Mouse (Mus musculus): ENCODE measurements around the gene Pgc. TPM values are rescaled to one million over a fixed set of nuclear protein-coding genes. Genes with fewer than 3 reads are reported as not detected.

Pgc gene
- polyA plus RNA-seq, 1 experiment from 2014 or later = not detected

DNA sequence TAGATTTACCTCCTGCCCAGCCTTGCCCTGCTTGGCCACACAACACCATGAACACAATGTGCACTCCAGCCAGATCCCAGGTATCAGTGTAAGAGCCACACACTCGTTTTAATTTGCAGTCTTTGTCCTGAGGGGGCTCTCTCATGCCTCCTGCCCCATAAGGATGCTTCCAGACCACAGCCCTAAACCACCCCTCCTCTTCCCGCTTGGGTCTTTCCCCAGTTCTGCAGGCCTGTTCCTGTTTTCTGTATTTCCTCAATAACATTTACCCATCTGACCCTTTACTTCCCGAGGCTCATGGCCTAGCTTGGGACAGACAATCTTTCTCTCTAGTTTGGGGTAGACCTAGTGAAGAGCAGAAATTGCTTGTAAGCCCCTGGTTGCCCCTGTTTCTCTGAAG, 11.6 kb upstream of the Pgc start:
- Histone ChIP-seq H3K9me3 (ENCODE audit: control insufficient read depth, low read length) (no peaks in the 10 kb centered on the region), H3K4me3 (ENCODE audit: low read depth, low read length) (no peak overlapping the region), H3K4me2 (ENCODE audit: low read depth, low read length) (no peak overlapping the region), H3K36me3 (ENCODE audit: control insufficient read depth, insufficient read depth, low read length) (no peaks in the 10 kb centered on the region), H3K4me1 (ENCODE audit: control insufficient read depth, insufficient read depth, low read length) (no peaks in the 10 kb centered on the region), H3K27me3 (ENCODE audit: control insufficient read depth, insufficient read depth, low read length) (no peaks in the 10 kb centered on the region), H3K9ac (replicated peaks; ENCODE audit: low read depth, low read length) (no peak overlapping the region), H3K27ac (ENCODE audit: low read depth, low read length) (no peak overlapping the region)
- no peak for ATAC-seq (ENCODE audit: low read depth)
- 70% methylated on average over 3 of the region's 3 CpGs for WGBS

DNA sequence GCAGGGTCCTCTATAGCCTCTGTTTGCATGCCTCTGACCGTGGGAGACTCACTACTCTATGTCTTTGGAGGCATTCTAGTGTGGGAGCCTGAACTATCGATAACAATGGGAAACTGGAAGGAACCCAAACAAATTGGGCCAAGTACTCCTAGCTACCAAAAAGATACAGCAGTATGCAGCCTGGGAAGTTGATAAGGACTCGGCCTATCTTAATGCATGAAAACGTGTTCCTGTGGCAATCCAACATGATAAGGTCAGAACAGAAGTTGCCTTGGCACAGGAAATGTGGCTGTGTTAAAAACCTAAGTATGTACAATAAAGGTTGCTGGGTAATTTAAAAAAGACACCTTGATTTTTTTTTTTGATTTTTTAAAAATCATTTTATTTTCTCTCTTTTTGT, 5.5 kb upstream of the Pgc start:
- H3K9me3 ChIP-seq (ENCODE audit: control insufficient read depth, low read length) = no peaks in the 10 kb centered on the region
- ATAC-seq (ENCODE audit: low read depth) = no peak
- 88% methylated on average over 4 of the region's 4 CpGs for WGBS
- no peak overlapping the region for H3K4me2 ChIP-seq (ENCODE audit: low read depth, low read length)
- no peaks in the 10 kb centered on the region for H3K27me3 ChIP-seq (ENCODE audit: control insufficient read depth, insufficient read depth, low read length)
- no peak overlapping the region for H3K9ac ChIP-seq (replicated peaks; ENCODE audit: low read depth, low read length)
- no peaks in the 10 kb centered on the region for H3K4me1 ChIP-seq (ENCODE audit: control insufficient read depth, insufficient read depth, low read length)
- H3K36me3 ChIP-seq (ENCODE audit: control insufficient read depth, insufficient read depth, low read length) = no peaks in the 10 kb centered on the region
- no peak overlapping the region for H3K27ac ChIP-seq (ENCODE audit: low read depth, low read length)
- H3K4me3 ChIP-seq (ENCODE audit: low read depth, low read length) = no peak overlapping the region

DNA sequence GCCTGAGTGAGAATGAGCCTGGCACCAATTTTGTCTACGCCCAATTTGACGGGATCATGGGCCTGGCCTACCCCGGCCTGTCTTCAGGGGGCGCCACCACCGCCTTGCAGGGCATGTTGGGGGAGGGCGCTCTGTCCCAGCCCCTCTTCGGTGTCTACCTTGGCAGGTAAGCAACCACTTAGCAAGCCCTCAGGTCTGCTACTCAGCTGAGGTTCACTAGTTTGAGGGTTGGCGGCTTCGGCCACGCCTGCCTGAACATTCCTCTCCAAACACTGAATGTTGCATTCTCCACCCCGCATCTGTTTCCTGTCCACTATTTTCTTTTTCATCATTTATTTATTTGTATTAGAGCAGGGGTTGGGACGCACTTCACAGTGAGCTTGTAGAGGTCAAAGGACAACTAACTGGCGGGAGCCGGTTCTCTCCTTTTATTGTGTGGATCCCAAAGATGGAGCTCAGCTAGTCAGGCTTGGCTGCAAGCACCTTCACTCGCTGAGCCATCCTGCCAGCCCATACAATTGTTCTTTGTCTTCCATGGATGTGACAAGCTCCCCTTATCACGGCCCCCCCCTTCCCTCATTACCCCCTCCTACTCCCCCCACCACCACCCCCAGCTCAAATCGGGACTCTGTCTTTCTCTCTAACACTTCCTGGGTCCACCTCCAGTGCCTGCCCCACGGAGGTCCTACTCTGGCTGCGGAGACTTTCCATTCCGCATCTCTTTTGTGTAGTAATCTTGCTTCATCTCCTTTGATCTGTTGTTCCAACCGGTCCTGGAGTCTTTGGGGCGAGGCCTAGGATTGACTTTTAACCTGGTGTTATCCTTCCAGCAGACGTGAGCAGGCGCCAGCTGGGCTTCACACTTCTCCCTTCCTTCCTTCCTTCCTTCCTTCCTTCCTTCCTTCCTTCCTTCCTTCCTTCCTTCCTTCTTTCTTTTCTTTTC, 4.3 kb downstream of the Pgc start:
- ATAC-seq (ENCODE audit: low read depth) = no peak
- Histone ChIP-seq H3K9ac (replicated peaks; ENCODE audit: low read depth, low read length) (no peak overlapping the region), H3K4me3 (ENCODE audit: low read depth, low read length) (no peak overlapping the region), H3K36me3 (ENCODE audit: control insufficient read depth, insufficient read depth, low read length) (no peaks in the 10 kb centered on the region), H3K4me2 (ENCODE audit: low read depth, low read length) (no peak overlapping the region), H3K27ac (ENCODE audit: low read depth, low read length) (no peak overlapping the region), H3K4me1 (ENCODE audit: control insufficient read depth, insufficient read depth, low read length) (no peaks in the 10 kb centered on the region), H3K9me3 (ENCODE audit: control insufficient read depth, low read length) (no peaks in the 10 kb centered on the region), H3K27me3 (ENCODE audit: control insufficient read depth, insufficient read depth, low read length) (no peaks in the 10 kb centered on the region)
- 57% methylated on average over 24 of the region's 24 CpGs for WGBS

DNA sequence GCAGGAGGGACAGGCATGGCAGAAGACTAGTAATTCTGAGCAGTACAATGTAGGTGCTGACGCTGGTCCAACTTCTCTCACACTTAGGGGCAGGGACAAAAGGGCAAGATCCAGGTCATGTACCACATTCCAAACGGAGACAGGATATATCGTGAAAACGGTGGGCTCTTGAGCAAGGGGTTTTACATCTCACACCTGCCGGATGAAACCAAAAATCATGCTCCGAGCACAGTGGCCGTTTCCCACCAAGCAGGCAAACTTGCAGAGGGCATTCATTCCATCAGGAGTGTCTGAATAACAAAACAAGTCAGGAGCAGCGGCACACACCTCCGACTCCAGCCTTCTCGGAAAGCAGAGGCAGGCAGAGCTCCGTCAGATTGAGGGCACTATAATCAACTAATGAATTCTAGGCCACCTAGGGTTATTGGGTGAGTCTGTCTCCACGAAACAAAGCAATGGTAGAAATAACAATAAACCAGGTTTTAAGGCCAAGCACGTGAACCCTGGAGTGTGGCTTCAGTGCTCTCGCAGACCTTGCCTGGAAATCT, 9.0 kb downstream of the Pgc start:
- H3K4me2 ChIP-seq (ENCODE audit: low read depth, low read length) = no peak overlapping the region
- no peaks in the 10 kb centered on the region for H3K36me3 ChIP-seq (ENCODE audit: control insufficient read depth, insufficient read depth, low read length)
- H3K9me3 ChIP-seq (ENCODE audit: control insufficient read depth, low read length) = no peaks in the 10 kb centered on the region
- peaks cover 15% of the 10 kb centered on the region; the same call in 1 of the 2 replicates for H3K27me3 ChIP-seq (ENCODE audit: control insufficient read depth, insufficient read depth, low read length)
- WGBS = 70% methylated on average over 14 of the region's 14 CpGs
- no peak for ATAC-seq (ENCODE audit: low read depth)
- no peak overlapping the region for H3K27ac ChIP-seq (ENCODE audit: low read depth, low read length)
- H3K9ac ChIP-seq (replicated peaks; ENCODE audit: low read depth, low read length) = no peak overlapping the region
- peaks cover 14% of the 10 kb centered on the region; the same call in 1 of the 2 replicates for H3K4me1 ChIP-seq (ENCODE audit: control insufficient read depth, insufficient read depth, low read length)
- H3K4me3 ChIP-seq (ENCODE audit: low read depth, low read length) = no peak overlapping the region

DNA sequence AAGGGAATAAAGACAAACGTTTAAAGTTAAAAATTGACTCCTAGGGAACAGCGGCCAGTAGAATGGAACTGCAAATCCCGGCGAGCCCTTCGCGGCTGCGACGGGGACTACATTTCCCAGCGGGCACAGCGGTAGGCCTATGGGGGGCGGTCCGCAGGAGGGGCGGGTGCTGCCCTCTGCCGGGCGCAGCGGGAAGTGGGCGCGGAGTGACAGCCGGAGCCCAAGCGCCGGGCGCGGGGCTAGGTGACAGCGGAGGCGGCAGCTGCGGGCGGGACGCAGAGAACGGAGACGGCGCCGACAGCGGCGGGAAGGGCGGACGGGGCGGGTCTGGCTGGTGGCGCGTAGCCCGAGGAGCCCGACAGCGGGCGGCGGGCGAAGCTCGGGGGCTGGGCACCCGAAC, 10.2 kb downstream of the Pgc start, which contains the start of gene Tfeb:
Gene Tfeb, plus strand, starts transcription at position 175 of the 400 bp plus-strand sequence.
- H3K36me3 ChIP-seq (ENCODE audit: control insufficient read depth, insufficient read depth, low read length) = no peaks in the 10 kb centered on the region
- no peak within 1 kb of the TSS for H3K27ac ChIP-seq (ENCODE audit: low read depth, low read length)
- WGBS = under 1% methylated on average over 41 of the region's 47 CpGs

GRCm38 (mm10) chr17:47737271-47738065, 10.8 kb downstream of the Pgc start:
- Histone ChIP-seq H3K27ac (ENCODE audit: low read depth, low read length) (no peak overlapping the region), H3K27me3 (ENCODE audit: control insufficient read depth, insufficient read depth, low read length) (peaks cover 15% of the 10 kb centered on the region; the same call in 1 of the 2 replicates), H3K4me1 (ENCODE audit: control insufficient read depth, insufficient read depth, low read length) (peaks cover 14% of the 10 kb centered on the region; the same call in 1 of the 2 replicates), H3K9me3 (ENCODE audit: control insufficient read depth, low read length) (no peaks in the 10 kb centered on the region), H3K9ac (replicated peaks; ENCODE audit: low read depth, low read length) (peak overlapping the region; percentile 53), H3K36me3 (ENCODE audit: control insufficient read depth, insufficient read depth, low read length) (no peaks in the 10 kb centered on the region), H3K4me3 (ENCODE audit: low read depth, low read length) (peak overlapping the region; percentile 44), H3K4me2 (ENCODE audit: low read depth, low read length) (peak overlapping the region; percentile 89)
- WGBS = 1% methylated on average over 39 of the region's 60 CpGs
- peak; percentile 74 for ATAC-seq (ENCODE audit: low read depth)

More for the DNA sequence above, 10.2 kb downstream of the Pgc start, which contains the start of gene Tfeb:
- Histone ChIP-seq H3K9ac (replicated peaks; ENCODE audit: low read depth, low read length) (peak within 1 kb of the TSS; percentile 53), H3K4me1 (ENCODE audit: control insufficient read depth, insufficient read depth, low read length) (peaks cover 14% of the 10 kb centered on the region; the same call in 1 of the 2 replicates), H3K27me3 (ENCODE audit: control insufficient read depth, insufficient read depth, low read length) (peaks cover 15% of the 10 kb centered on the region; the same call in 1 of the 2 replicates), H3K9me3 (ENCODE audit: control insufficient read depth, low read length) (no peaks in the 10 kb centered on the region), H3K4me2 (ENCODE audit: low read depth, low read length) (peak within 1 kb of the TSS; percentile 89), H3K4me3 (ENCODE audit: low read depth, low read length) (peak within 1 kb of the TSS; percentile 44)
- ATAC-seq (ENCODE audit: low read depth) = peak; percentile 81

- Histone ChIP-seq H3K27me3 (ENCODE audit: control insufficient read depth, insufficient read depth, low read length) (peaks cover 15% of the 10 kb centered on the region; the same call in 1 of the 2 replicates), H3K4me3 (ENCODE audit: low read depth, low read length) (peak overlapping the region; percentile 44), H3K9me3 (ENCODE audit: control insufficient read depth, low read length) (no peaks in the 10 kb centered on the region), H3K27ac (ENCODE audit: low read depth, low read length) (no peak overlapping the region), H3K4me2 (ENCODE audit: low read depth, low read length) (peak overlapping the region; percentile 89), H3K4me1 (ENCODE audit: control insufficient read depth, insufficient read depth, low read length) (peaks cover 14% of the 10 kb centered on the region; the same call in 1 of the 2 replicates), H3K36me3 (ENCODE audit: control insufficient read depth, insufficient read depth, low read length) (no peaks in the 10 kb centered on the region), H3K9ac (replicated peaks; ENCODE audit: low read depth, low read length) (peak overlapping the region; percentile 53; the same call in 1 of the 2 replicates)
- ATAC-seq (ENCODE audit: low read depth) = peak; percentile 39
- WGBS = 1% methylated on average over 52 of the region's 61 CpGs
These were observed 11.6 kb downstream of the Pgc start for GRCm38 (mm10) chr17:47738066-47738878.

Measured in neural tube, embryonic 14.5 days (tissue).